Mouse (Mus musculus): ENCODE measurements around the gene Reep6. TPM values are rescaled to one million over a fixed set of nuclear protein-coding genes. Genes with fewer than 3 reads are reported as not detected.

Reep6 gene
- polyA plus RNA-seq, 1 experiment from 2014 or later = 7.3 TPM

GRCm38 (mm10) chr10:80348981-80349380, 19.2 kb downstream of the Reep6 start:
- H3K9me3 ChIP-seq (replicated peaks; ENCODE audit: control insufficient read depth, low read length) = no peaks in the 10 kb centered on the region
- peaks cover 22% of the 10 kb centered on the region for H3K4me1 ChIP-seq (ENCODE audit: control insufficient read depth, insufficient read depth, low read length)
- no peaks in the 10 kb centered on the region for H3K36me3 ChIP-seq (ENCODE audit: control insufficient read depth, insufficient read depth, low read length)
- H3K27ac ChIP-seq (ENCODE audit: low read depth, low read length) = no peak overlapping the region
- no peak for ATAC-seq (replicated peaks; ENCODE audit: insufficient number of reproducible peaks, low FRiP score, low TSS enrichment)
- peaks cover 90% of the 10 kb centered on the region for H3K27me3 ChIP-seq (ENCODE audit: control insufficient read depth, insufficient read depth, low read length)
- peak overlapping the region; percentile 43; the same call in 1 of the 2 replicates for H3K9ac ChIP-seq (ENCODE audit: low read depth, low read length)
- peak overlapping the region; percentile 70 for H3K4me2 ChIP-seq
- H3K4me3 ChIP-seq (ENCODE audit: low read depth, low read length) = peak overlapping the region; percentile 43
- 13% methylated on average over 26 of the region's 26 CpGs for WGBS (ENCODE audit: insufficient replicate concordance)

GRCm38 (mm10) chr10:80350292-80350691, 20.5 kb downstream of the Reep6 start:
- peaks cover 87% of the 10 kb centered on the region for H3K27me3 ChIP-seq (ENCODE audit: control insufficient read depth, insufficient read depth, low read length)
- no peaks in the 10 kb centered on the region for H3K36me3 ChIP-seq (ENCODE audit: control insufficient read depth, insufficient read depth, low read length)
- no peak overlapping the region for H3K27ac ChIP-seq (ENCODE audit: low read depth, low read length)
- no peak overlapping the region for H3K4me3 ChIP-seq (ENCODE audit: low read depth, low read length)
- 7% methylated on average over 7 of the region's 7 CpGs for WGBS (ENCODE audit: insufficient replicate concordance)
- H3K9ac ChIP-seq (ENCODE audit: low read depth, low read length) = no peak overlapping the region
- H3K4me1 ChIP-seq (ENCODE audit: control insufficient read depth, insufficient read depth, low read length) = peaks cover 15% of the 10 kb centered on the region
- H3K4me2 ChIP-seq = no peak overlapping the region
- no peaks in the 10 kb centered on the region for H3K9me3 ChIP-seq (replicated peaks; ENCODE audit: control insufficient read depth, low read length)
- 0 out of 2 replicates have a peak, but pooled peaks have one; percentile 9 for ATAC-seq (replicated peaks; ENCODE audit: insufficient number of reproducible peaks, low FRiP score, low TSS enrichment)

- no peaks in the 10 kb centered on the region for H3K36me3 ChIP-seq (ENCODE audit: control insufficient read depth, insufficient read depth, low read length)
- no peaks in the 10 kb centered on the region for H3K9me3 ChIP-seq (replicated peaks; ENCODE audit: control insufficient read depth, low read length)
- no peak overlapping the region for H3K27ac ChIP-seq (ENCODE audit: low read depth, low read length)
- peaks cover 24% of the 10 kb centered on the region for H3K4me1 ChIP-seq (ENCODE audit: control insufficient read depth, insufficient read depth, low read length)
- no peak overlapping the region for H3K4me3 ChIP-seq (ENCODE audit: low read depth, low read length)
- peaks cover 90% of the 10 kb centered on the region for H3K27me3 ChIP-seq (ENCODE audit: control insufficient read depth, insufficient read depth, low read length)
- WGBS (ENCODE audit: insufficient replicate concordance) = 27% methylated on average over 11 of the region's 11 CpGs
- no peak overlapping the region for H3K4me2 ChIP-seq
- no peak for ATAC-seq (replicated peaks; ENCODE audit: insufficient number of reproducible peaks, low FRiP score, low TSS enrichment)
- H3K9ac ChIP-seq (ENCODE audit: low read depth, low read length) = no peak overlapping the region
Observed at GRCm38 (mm10) chr10:80351896-80352295, 22.1 kb downstream of the Reep6 start.

GRCm38 (mm10) chr10:80352727-80353126, 23.0 kb downstream of the Reep6 start:
- Histone ChIP-seq H3K27ac (ENCODE audit: low read depth, low read length) (no peak overlapping the region), H3K4me2 (no peak overlapping the region), H3K9me3 (replicated peaks; ENCODE audit: control insufficient read depth, low read length) (no peaks in the 10 kb centered on the region), H3K4me3 (ENCODE audit: low read depth, low read length) (no peak overlapping the region), H3K27me3 (ENCODE audit: control insufficient read depth, insufficient read depth, low read length) (peaks cover 91% of the 10 kb centered on the region), H3K9ac (ENCODE audit: low read depth, low read length) (no peak overlapping the region), H3K4me1 (ENCODE audit: control insufficient read depth, insufficient read depth, low read length) (peaks cover 22% of the 10 kb centered on the region), H3K36me3 (ENCODE audit: control insufficient read depth, insufficient read depth, low read length) (no peaks in the 10 kb centered on the region)
- ATAC-seq (replicated peaks; ENCODE audit: insufficient number of reproducible peaks, low FRiP score, low TSS enrichment) = no peak
- WGBS (ENCODE audit: insufficient replicate concordance) = 44% methylated on average over 8 of the region's 8 CpGs

- Histone ChIP-seq H3K9ac (ENCODE audit: low read depth, low read length) (no peak overlapping the region), H3K27ac (ENCODE audit: low read depth, low read length) (no peak overlapping the region), H3K4me3 (ENCODE audit: low read depth, low read length) (no peak overlapping the region), H3K27me3 (ENCODE audit: control insufficient read depth, insufficient read depth, low read length) (peaks cover 93% of the 10 kb centered on the region), H3K4me2 (no peak overlapping the region), H3K36me3 (ENCODE audit: control insufficient read depth, insufficient read depth, low read length) (no peaks in the 10 kb centered on the region), H3K9me3 (replicated peaks; ENCODE audit: control insufficient read depth, low read length) (no peaks in the 10 kb centered on the region), H3K4me1 (ENCODE audit: control insufficient read depth, insufficient read depth, low read length) (peaks cover 9% of the 10 kb centered on the region)
- ATAC-seq (replicated peaks; ENCODE audit: insufficient number of reproducible peaks, low FRiP score, low TSS enrichment) = no peak
- WGBS (ENCODE audit: insufficient replicate concordance) = 11% methylated on average over 9 of the region's 9 CpGs
Observed at GRCm38 (mm10) chr10:80355431-80355830, 25.7 kb downstream of the Reep6 start.

GRCm38 (mm10) chr10:80356001-80356682, 26.4 kb downstream of the Reep6 start, which contains the start of gene Plk5:
Gene Plk5, plus strand, starts transcription at chr10:80356459.
- H3K4me3 ChIP-seq (ENCODE audit: low read depth, low read length) = peak within 1 kb of the TSS; percentile 23
- H3K27me3 ChIP-seq (ENCODE audit: control insufficient read depth, insufficient read depth, low read length) = peaks cover 92% of the 10 kb centered on the region
- H3K36me3 ChIP-seq (ENCODE audit: control insufficient read depth, insufficient read depth, low read length) = no peaks in the 10 kb centered on the region
- H3K9me3 ChIP-seq (replicated peaks; ENCODE audit: control insufficient read depth, low read length) = no peaks in the 10 kb centered on the region
- H3K4me1 ChIP-seq (ENCODE audit: control insufficient read depth, insufficient read depth, low read length) = peaks cover 9% of the 10 kb centered on the region
- ATAC-seq (replicated peaks; ENCODE audit: insufficient number of reproducible peaks, low FRiP score, low TSS enrichment) = no peak
- no peak within 1 kb of the TSS for H3K9ac ChIP-seq (ENCODE audit: low read depth, low read length)
- WGBS (ENCODE audit: insufficient replicate concordance) = 2% methylated on average over 53 of the region's 53 CpGs
- peak within 1 kb of the TSS; percentile 56 for H3K4me2 ChIP-seq
- no peak within 1 kb of the TSS for H3K27ac ChIP-seq (ENCODE audit: low read depth, low read length)

GRCm38 (mm10) chr10:80356737-80357136, 27.0 kb downstream of the Reep6 start:
- H3K4me1 ChIP-seq (ENCODE audit: control insufficient read depth, insufficient read depth, low read length) = peaks cover 9% of the 10 kb centered on the region
- no peaks in the 10 kb centered on the region for H3K9me3 ChIP-seq (replicated peaks; ENCODE audit: control insufficient read depth, low read length)
- no peak overlapping the region for H3K27ac ChIP-seq (ENCODE audit: low read depth, low read length)
- H3K27me3 ChIP-seq (ENCODE audit: control insufficient read depth, insufficient read depth, low read length) = peaks cover 87% of the 10 kb centered on the region
- H3K36me3 ChIP-seq (ENCODE audit: control insufficient read depth, insufficient read depth, low read length) = no peaks in the 10 kb centered on the region
- WGBS (ENCODE audit: insufficient replicate concordance) = 2% methylated on average over 34 of the region's 34 CpGs
- H3K4me3 ChIP-seq (ENCODE audit: low read depth, low read length) = peak overlapping the region; percentile 23
- no peak overlapping the region for H3K9ac ChIP-seq (ENCODE audit: low read depth, low read length)
- ATAC-seq (replicated peaks; ENCODE audit: insufficient number of reproducible peaks, low FRiP score, low TSS enrichment) = no peak
- peak overlapping the region; percentile 56 for H3K4me2 ChIP-seq

- H3K36me3 ChIP-seq (ENCODE audit: control insufficient read depth, insufficient read depth, low read length) = no peaks in the 10 kb centered on the region
- H3K27ac ChIP-seq (ENCODE audit: low read depth, low read length) = no peak overlapping the region
- peaks cover 81% of the 10 kb centered on the region for H3K27me3 ChIP-seq (ENCODE audit: control insufficient read depth, insufficient read depth, low read length)
- no peak overlapping the region for H3K4me2 ChIP-seq
- no peak overlapping the region for H3K9ac ChIP-seq (ENCODE audit: low read depth, low read length)
- no peaks in the 10 kb centered on the region for H3K9me3 ChIP-seq (replicated peaks; ENCODE audit: control insufficient read depth, low read length)
- no peak overlapping the region for H3K4me3 ChIP-seq (ENCODE audit: low read depth, low read length)
- peaks cover 9% of the 10 kb centered on the region for H3K4me1 ChIP-seq (ENCODE audit: control insufficient read depth, insufficient read depth, low read length)
- ATAC-seq (replicated peaks; ENCODE audit: insufficient number of reproducible peaks, low FRiP score, low TSS enrichment) = no peak
- WGBS (ENCODE audit: insufficient replicate concordance) = 36% methylated on average over 7 of the region's 7 CpGs
Observed at GRCm38 (mm10) chr10:80357336-80357735, 27.6 kb downstream of the Reep6 start.

Data from heart, embryonic 11.5 days (tissue).